Mouse (Mus musculus) heart, embryonic 14.5 days (tissue): ENCODE data around the gene Gm10985. TPM values are rescaled to one million over a fixed set of nuclear protein-coding genes. Genes with fewer than 3 reads are reported as not detected.

Experiments
- ATAC-seq: fragments of 200-750 bp; cut with Nextera tagmentation; 2 replicates; pipeline ENCODE4 v1.8.0; 2017; ENCODE audit warnings: low read depth, moderate TSS enrichment; ENCODE audit not compliant: insufficient number of reproducible peaks, insufficient read depth, low FRiP score
- H3K27ac ChIP-seq, 2 experiments: fragments of 200-500 bp in 1 of 2; fragments of 300-500 bp in 1 of 2; sonication (generic) in 1 of 2; replicated peaks in 1 of 2; 2 replicates each; pipeline ENCODE4 v1.5.1; 2012 to 2014; ENCODE audit warnings: low read depth in 2 of 2, low read length in 2 of 2, control low read depth in 1 of 2, mild to moderate bottlenecking in 1 of 2, mixed read lengths in 1 of 2; ENCODE audit not compliant: control insufficient read depth in 1 of 2, insufficient read depth in 1 of 2
- H3K27me3 ChIP-seq: fragments of 300-500 bp; sonication (generic); 2 replicates; pipeline ENCODE4 v1.6.1; 2014; ENCODE audit warnings: mild to moderate bottlenecking, low read length, control low read depth; ENCODE audit not compliant: control insufficient read depth, insufficient read depth
- H3K36me3 ChIP-seq: fragments of 300-500 bp; sonication (generic); 2 replicates; pipeline ENCODE4 v1.6.1; 2014; ENCODE audit warnings: mild to moderate bottlenecking, control low read depth, low read length, mixed read lengths; ENCODE audit not compliant: control insufficient read depth, insufficient read depth
- H3K4me1 ChIP-seq, 2 experiments: fragments of 200-500 bp in 1 of 2; fragments of 300-500 bp in 1 of 2; sonication (generic) in 1 of 2; 2 replicates each; pipeline ENCODE4 v1.6.1; 2012 to 2014; ENCODE audit warnings: low read length in 2 of 2, control low read depth in 1 of 2, mixed read lengths in 1 of 2; ENCODE audit not compliant: control insufficient read depth in 2 of 2, insufficient read depth in 2 of 2
- H3K4me2 ChIP-seq: fragments of 300-500 bp; sonication (generic); 2 replicates; pipeline ENCODE4 v1.6.1; 2014; ENCODE audit warnings: mild to moderate bottlenecking, low read length
- H3K4me3 ChIP-seq, 2 experiments: fragments of 200-500 bp in 1 of 2; fragments of 300-500 bp in 1 of 2; sonication (generic) in 1 of 2; 2 replicates each; pipeline ENCODE4 v1.5.1; 2012 to 2014; ENCODE audit warnings: low read length in 2 of 2, mild to moderate bottlenecking in 2 of 2, control low read depth in 1 of 2, low read depth in 1 of 2, moderate library complexity in 1 of 2; ENCODE audit not compliant: control insufficient read depth in 1 of 2, insufficient read depth in 1 of 2
- H3K9ac ChIP-seq: fragments of 300-500 bp; sonication (generic); 2 replicates; pipeline ENCODE4 v1.6.1; 2014; ENCODE audit warnings: mild to moderate bottlenecking, low read length
- H3K9me3 ChIP-seq: fragments of 300-500 bp; sonication (generic); 2 replicates; pipeline ENCODE4 v1.6.1; 2016; ENCODE audit warnings: low read length, control low read depth; ENCODE audit not compliant: control insufficient read depth
- WGBS: fragments of 180-500 bp; shearing (Covaris S2); extraction: QIAGEN DNeasy Blood & Tissue Kit; methylation state at CpG from one replicate; pipeline ENCODE4 v1.1.7; 2014; 5-methylcytosine and 5-hydroxymethylcytosine counted together
- polyA plus RNA-seq: library from polyadenylated mRNA; unstranded; fragments of >200 nt; fragmentation: Nextera tagmentation; extraction: Ambion mirVana; gene quantifications from 2 replicates; pipeline ENCODE4 v1.2.1, GENCODE M21; 2014

Gm10985 gene
- polyA plus RNA-seq, 1 experiment from 2014 or later, result not detected

GRCm38 (mm10) chr3:53890619-53891540 is 46.0 kb downstream of the Gm10985 start:
- Histone ChIP-seq H3K4me2 (no peak overlapping the region), H3K36me3 (no peaks in the 10 kb centered on the region), H3K9me3 (peaks cover 3% of the 10 kb centered on the region; the same call in 1 of the 2 replicates), H3K27ac (no peak overlapping the region), H3K4me1 (no peaks in the 10 kb centered on the region), H3K27me3 (no peaks in the 10 kb centered on the region), H3K9ac (no peak overlapping the region), H3K4me3 (no peak overlapping the region)
- no peak for ATAC-seq
- 74% methylated on average over 12 of the region's 12 CpGs for WGBS

Other genes with a start within 250 kb of the Gm10985 start
- 4.2 and 5.5 TPM in 2 replicates for gene Frem2, start 187.7 kb upstream of the Gm10985 start, polyA plus RNA-seq
- gene Ufm1, start 18.7 kb downstream of the Gm10985 start, polyA plus RNA-seq, result 61.6 and 65.7 TPM in 2 replicates